Comparison of ENCODE assay signal across 8 mouse cellular contexts in the genomic region with DNA sequence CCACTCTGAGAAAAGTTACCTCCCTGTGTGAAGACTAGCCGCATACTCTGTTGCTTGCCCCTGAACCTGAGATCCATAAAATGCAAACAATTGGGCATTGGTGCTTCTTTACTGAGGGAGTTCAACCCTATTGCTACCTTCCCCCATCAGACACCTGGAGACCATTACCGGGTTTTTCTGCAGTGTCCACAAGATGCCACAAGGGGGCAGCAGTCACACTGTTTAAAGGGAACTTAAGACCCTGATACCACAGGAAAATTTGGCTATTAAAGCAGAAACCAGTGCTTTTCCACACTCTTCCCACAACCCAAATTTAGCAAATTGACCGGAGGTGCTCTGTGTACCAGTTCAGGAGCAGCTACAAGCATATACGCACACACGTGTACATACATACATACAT.
DNase-seq lines count a peak whose midpoint lies in the region; ATAC-seq and TF ChIP-seq lines count a peak whose summit lies in the region.

No protein-coding gene starts in this region.

- no peak overlapping the region for H3K4me3 ChIP-seq in heart, postnatal 0 days (ENCODE audit: low read depth, low read length)
- H3K4me3 ChIP-seq in spleen, adult 2 months (ENCODE audit: extremely low read depth, insufficient read depth, insufficient read length), result no peak overlapping the region
- no peak overlapping the region for H3K4me3 ChIP-seq in cortical plate, adult 2 months (ENCODE audit: insufficient read depth, low read length)

- no peaks in the 10 kb centered on the region for H3K36me3 ChIP-seq in heart, postnatal 0 days (replicated peaks; ENCODE audit: control insufficient read depth, insufficient read depth, low read length)
- H3K36me3 ChIP-seq in spleen, adult 2 months (ENCODE audit: control insufficient read depth, insufficient read depth, low read length), result no peaks in the 10 kb centered on the region

- H3K4me1 ChIP-seq in heart, postnatal 0 days (ENCODE audit: control insufficient read depth, insufficient read depth), result no peaks in the 10 kb centered on the region
- H3K4me1 ChIP-seq in spleen, adult 2 months (ENCODE audit: control insufficient read depth, insufficient read depth, insufficient read length), result no peaks in the 10 kb centered on the region
- no peaks in the 10 kb centered on the region for H3K4me1 ChIP-seq in cortical plate, adult 2 months (ENCODE audit: control insufficient read depth, insufficient read depth, low read length)

- H3K9ac ChIP-seq in heart, postnatal 0 days (replicated peaks; ENCODE audit: low read depth, low read length), result no peak overlapping the region

- TF ChIP-seq CTCF in heart, postnatal 0 days (IDR thresholded peaks at IDR 0.05; ENCODE audit: low read depth), result peak; percentile 67
- peak; percentile 20; the same call in 1 of the 2 replicates for TF ChIP-seq CTCF in spleen, adult 2 months (IDR thresholded peaks at IDR 0.05; ENCODE audit: extremely low read depth, insufficient read depth, insufficient read length, insufficient replicate concordance)
- peak; percentile 74 for TF ChIP-seq CTCF in cortical plate, adult 2 months (IDR thresholded peaks at IDR 0.05; ENCODE audit: extremely low read depth, insufficient read depth, low read length)

- TF ChIP-seq EP300 in heart, postnatal 0 days (IDR thresholded peaks at IDR 0.05; ENCODE audit: low read depth), result no peak

- H3K27me3 ChIP-seq in heart, postnatal 0 days (ENCODE audit: control insufficient read depth, insufficient read depth, low read length), result no peaks in the 10 kb centered on the region
- no peaks in the 10 kb centered on the region for H3K27me3 ChIP-seq in spleen, adult 2 months (ENCODE audit: control insufficient read depth, insufficient read depth, low read length)

- no peak overlapping the region for H3K4me2 ChIP-seq in heart, postnatal 0 days (ENCODE audit: low read depth, low read length)

- no peak for TF ChIP-seq POLR2A in spleen, adult 2 months (IDR thresholded peaks at IDR 0.05; ENCODE audit: low read depth, low read length)
- no peak for TF ChIP-seq POLR2A in cortical plate, adult 2 months (IDR thresholded peaks at IDR 0.05; ENCODE audit: extremely low read depth, insufficient read depth, low read length)

- no peaks in the 10 kb centered on the region for H3K9me3 ChIP-seq in heart, postnatal 0 days (replicated peaks; ENCODE audit: control insufficient read depth, low read length)

- WGBS in heart, postnatal 0 days, result 38% methylated on average over 5 of the region's 5 CpGs
- 40% methylated on average over 5 of the region's 5 CpGs for WGBS in spleen, adult 2 months

- DNase-seq in heart, postnatal 0 days (ENCODE audit: low spot score), result no peak
- no peak for DNase-seq in heart, adult 9 months (ENCODE audit: low spot score in 2 of 2)
- no peak for DNase-seq in spleen, adult 2 months (ENCODE audit: low read depth in 1 of 2, low spot score in 2 of 2)
- DNase-seq in spleen, adult 12 weeks (ENCODE audit: low spot score), result no peak
- DNase-seq in layer of hippocampus, postnatal 25 days (ENCODE audit: extremely low spot score in 1 of 2, low spot score in 1 of 2), result peak; percentile 40 to 67
- DNase-seq in ovary, postnatal 36 days (ENCODE audit: low spot score), result peak; percentile 31

- ATAC-seq in heart, postnatal 0 days (ENCODE audit: insufficient read depth, low read depth), result no peak
- no peak for ATAC-seq in megakaryocyte-erythroid progenitor cell, adult 5-6 weeks (replicated peaks; ENCODE audit: low FRiP score, low TSS enrichment, poor library complexity, severe bottlenecking)

- no peak overlapping the region for H3K27ac ChIP-seq in heart, postnatal 0 days (ENCODE audit: low read depth)
- no peak overlapping the region for H3K27ac ChIP-seq in spleen, adult 2 months (ENCODE audit: insufficient read depth, low read length)
- H3K27ac ChIP-seq in cortical plate, adult 2 months (ENCODE audit: insufficient read depth, low read length), result no peak overlapping the region

Comparison
In these comparisons a context has a peak if more than half of its experiments do, and no peak if none do; other contexts are left out.
1. DNase-seq: peak in layer of hippocampus, postnatal 25 days (2 of 2) and ovary, postnatal 36 days (single experiment); none in heart, postnatal 0 days (single experiment), heart, adult 9 months (0 of 2), spleen, adult 2 months (0 of 2) and spleen, adult 12 weeks (single experiment).
2. CTCF ChIP-seq: peak in every context shown above with its lines; median percentile 74 in cortical plate, adult 2 months; 67 in heart, postnatal 0 days; 20 in spleen, adult 2 months.